Mouse (Mus musculus) left cerebral cortex, adult 9 months (tissue): ENCODE measurements around the gene E4f1.
A peak's percentile ranks its signal among the peaks of the same experiment; 100 is the strongest.

Source experiments
- DNase-seq, 2 experiments: peaks; one replicate each; pipeline ENCODE4 v3.0.0; 2022; ENCODE audit warnings: low spot score in 2 of 2

Gene E4f1

DNA sequence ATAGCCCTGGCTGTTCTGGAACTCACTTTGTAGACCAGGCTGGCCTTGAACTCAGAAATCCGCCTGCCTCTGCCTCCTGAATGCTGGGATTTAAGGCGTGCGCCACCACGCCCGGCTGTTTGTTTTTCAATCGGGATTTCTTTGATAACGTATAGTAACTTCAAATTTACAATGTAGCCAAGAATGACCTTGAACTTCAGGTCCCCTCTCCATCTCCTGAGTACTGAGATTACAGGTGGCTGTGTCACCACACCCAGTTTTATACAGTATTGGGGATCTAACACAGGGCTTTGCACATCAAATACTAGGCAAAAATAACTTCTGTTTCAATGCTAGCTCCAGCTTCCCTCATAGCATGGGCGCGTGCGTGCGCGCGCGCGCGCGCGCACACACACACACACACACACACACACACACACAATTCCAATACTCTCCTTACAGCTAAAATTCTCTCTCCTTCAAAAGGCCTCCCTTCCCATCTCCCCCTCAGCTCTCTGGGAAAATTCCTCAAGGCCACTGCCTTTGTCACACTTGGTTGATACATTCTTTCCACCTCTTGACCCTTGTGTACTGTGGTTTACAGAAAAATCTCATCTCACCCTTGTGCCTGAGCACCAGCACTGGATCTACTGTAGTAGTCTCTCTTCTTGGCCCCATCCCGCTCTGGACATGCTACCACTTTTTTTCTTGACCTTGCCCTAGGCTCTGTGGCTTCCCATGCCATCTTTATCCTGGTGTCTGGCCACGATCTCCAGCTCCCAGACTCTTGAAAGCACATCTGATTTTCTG, 11.1 kb upstream of the E4f1 start:
- no peak for DNase-seq

DNA sequence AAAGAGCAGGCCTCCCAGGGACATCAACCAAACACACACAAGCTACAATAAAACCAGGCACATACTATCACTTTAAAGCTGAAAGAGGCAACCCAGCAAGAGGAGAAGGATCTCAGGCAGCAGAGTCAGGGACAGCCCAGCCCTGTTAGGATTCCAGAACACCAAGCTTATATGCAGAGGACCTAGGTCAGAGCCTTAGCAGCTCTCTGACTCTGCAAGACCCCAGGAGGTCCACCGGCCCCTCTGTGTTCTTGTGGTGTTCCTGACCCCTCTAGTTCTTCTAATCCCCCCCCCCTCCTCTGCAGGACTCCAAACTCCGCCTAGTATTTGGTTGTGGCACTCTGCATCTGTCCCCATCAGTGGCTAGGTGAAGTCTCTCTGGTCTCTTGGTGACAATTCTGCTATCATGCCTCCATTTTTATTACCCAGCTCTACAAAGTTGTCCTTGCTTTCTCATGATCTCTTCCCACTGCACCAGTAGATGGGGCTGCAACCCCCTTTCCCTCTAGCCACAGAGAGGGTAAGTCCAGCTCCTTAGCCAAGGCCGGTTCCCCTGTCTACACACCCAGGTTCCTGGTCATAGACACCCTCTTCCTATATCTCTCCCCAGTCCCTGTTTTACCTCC, 10.2 kb upstream of the E4f1 start:
- DNase-seq, result no peak

DNA sequence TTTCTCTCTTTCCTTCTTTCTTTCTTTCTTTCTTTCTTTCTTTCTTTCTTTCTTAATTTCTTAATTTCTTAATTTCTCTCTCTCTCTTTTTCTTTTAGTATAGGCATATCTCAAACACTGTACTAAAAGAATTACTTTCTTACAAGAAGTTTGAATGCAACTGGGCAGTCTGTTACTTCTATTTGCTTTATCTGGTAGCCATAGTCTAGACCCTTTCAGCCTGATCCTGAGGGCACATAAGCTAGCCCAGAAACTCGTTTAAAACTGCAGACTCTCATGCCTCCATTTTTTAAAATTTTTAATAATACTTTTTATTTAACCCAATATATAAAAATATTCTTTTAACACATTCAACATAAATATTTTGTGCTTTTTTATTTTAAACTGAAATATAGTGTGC, 9.3 kb upstream of the E4f1 start:
- no peak for DNase-seq

DNA sequence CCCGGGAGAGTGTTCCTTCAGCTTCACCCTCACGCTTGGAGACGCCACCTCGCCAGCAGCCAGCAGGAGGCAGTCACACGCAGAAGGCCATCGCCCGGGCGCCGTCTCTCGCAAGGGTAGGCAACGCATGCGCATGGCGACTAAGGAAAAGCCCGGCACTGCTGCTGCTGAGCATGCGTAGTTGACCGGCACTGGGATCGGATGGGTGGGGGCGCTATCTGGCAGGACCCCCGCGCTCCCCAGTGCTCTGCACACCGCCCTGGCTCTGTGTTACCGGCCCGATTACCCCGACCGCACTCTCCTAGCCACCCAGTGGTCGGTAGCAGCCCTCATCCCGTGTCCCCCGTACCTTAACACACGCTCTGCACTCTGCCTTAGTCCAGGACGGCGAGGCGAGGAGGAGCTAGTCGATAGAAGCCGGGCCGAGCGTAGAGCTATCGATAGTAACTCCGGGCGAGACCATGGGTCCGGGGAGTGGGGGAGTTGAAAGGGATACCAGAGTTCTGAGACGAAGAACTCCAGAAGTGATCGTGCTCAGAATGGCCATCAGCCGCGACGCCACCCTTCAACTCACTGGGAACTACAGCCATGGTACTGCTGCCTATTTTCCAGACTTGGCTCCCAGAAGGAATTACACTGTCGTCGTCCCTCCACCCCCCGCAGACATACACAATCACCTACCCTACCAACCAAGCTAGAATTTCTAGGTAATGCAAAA, 8.7 kb upstream of the E4f1 start, which contains the start of gene Mlst8:
Gene Mlst8 (minus strand): TSS at position 416 of the 718 bp plus-strand sequence.
- peak; percentile 91 to 98 for DNase-seq

DNA sequence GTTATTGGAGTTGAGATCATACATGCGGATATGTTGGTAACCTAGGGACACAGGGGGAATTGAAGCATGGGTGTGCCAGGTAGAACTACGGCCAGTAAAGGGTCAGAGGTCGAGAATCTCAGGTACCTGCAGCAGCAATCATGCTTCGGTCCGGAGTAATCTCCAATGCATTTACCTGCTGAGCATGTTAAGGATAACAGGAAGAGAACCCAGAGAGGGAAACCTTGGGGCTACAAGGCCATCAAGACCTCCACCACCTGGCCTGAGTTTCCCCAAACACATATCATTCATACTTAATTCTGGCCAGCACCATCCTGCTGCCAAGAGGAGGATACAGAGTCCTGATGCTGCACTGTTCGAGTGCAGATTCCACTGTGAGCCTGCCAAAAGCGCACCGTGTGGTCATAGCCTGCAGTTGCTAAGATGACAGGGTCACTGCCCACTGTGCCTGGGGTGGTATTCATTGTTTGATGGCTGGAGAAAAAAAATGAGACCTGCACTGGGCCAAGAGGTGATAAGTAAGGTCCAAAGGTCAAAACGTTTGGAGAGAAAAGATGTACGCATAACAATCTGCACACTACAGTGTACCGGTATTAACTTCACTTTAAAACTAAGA, 8.0 kb upstream of the E4f1 start:
- DNase-seq, result no peak

DNA sequence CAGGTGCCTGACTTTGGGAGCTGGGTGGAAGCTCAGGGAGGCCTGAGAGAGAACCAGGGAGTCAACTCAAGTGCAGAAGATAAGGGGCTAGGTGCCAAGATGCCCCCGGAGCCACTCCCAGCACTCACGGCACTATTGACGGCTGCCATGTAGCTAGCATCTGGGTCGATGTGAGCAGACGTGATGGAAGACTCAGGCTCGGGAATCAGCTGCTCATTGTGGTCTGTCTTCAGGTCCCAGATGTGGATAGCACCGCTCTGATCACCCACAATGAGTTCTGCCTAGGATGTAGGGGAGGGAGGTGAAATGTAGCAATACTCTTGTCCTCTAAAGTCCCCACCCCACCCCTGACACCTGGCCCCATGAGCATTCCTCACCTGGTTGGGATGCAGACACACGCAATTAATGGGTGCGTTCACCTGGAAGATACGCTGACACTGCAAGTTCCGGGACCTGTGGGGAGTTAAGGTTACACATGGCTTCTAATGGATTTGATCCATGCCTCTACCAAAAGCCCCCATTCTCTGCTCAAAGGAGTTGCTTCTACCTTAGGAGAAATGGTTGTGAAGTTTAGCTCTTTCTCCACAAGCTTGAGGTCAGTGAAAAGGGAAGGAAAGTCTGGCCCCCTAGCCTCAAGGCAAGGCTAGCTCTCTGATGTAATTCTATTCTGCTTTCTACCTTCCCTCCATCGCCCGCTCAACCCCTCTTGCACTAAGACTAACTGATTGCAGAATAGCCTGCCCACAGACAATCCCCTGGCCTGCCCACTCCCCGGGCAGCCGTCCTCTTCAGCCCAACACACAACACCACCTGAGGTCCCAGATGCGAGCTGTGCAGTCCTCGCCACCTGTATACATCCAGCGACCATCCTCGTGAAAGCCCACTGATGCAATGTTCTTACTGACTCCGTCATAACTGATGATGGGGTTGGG, 7.2 kb upstream of the E4f1 start:
- no peak for DNase-seq

DNA sequence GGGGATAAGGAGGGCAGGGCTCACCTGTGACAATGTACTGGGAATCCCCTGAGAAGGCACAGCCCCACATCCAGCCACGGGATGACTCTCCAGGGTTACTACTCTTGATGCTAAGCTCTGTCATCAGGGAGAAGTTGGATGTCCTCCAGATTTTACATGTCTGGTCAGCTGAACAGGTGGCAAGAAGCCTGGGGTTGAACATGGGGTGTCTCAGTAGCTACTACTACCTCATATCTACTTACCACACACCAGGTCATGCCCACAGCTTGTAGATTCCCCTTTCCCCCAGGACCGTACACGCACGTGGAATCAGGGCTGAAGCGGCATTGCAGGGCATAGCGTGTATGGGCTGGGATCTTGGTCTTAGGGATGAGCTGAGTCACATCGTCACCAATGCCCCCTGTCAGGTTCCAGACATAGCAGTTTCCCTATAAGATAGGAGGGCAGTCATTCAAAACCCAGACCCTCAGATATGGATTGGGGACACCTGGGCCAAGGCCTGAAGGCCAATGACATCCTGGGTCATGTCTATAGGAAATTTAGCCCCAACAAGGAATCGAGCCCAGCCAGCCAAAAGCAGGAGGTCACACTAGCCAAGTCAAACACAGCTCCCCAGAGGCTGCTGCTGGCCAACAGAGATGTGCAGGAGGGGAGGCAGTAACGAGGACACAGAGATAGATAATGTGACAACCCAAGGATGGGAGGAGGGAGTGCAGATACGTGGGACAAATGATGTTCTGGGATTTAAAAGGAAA, 6.1 kb upstream of the E4f1 start:
- DNase-seq, result no peak

DNA sequence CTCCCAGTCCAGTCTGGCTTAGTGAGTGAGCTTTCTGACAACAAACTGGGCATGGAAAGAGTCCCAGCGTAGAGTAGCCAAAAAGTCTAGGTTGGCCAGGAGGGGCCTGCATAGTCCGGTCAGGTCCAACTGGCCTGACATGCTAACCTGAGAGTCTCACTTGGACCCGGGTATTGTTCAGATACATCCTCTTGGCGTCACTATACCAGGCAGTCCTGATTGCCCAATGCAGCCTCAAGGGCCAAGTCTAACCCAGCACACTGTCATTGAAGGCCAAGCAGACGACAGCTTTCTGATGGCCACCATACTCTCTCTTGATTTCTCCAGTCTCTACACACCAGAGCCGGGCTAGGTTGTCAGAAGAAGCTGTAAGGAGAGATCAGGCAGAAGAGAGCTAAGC, 5.5 kb upstream of the E4f1 start:
- no peak for DNase-seq

DNA sequence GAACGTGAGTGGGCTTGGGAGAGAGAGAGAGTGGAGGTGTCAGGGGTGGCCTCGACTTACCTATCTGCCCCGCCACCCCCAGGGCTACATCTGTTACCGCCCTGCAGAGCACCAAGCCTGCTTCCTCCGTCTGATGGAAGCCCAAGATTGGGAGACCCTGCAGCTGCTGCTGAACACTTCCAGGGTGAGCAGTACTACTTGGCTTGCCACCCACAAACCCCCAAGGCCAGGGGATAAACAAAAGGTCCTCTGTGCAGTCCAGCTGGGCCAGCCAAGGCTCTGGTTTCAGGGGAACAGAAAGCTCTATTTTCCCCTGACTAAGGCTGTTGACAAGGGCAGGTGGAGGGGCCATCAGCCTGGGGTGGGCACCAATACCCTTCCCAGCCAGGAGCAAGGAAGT, 4.4 kb upstream of the E4f1 start:
- DNase-seq, result peak in 1 of 2 experiments; percentile 62

DNA sequence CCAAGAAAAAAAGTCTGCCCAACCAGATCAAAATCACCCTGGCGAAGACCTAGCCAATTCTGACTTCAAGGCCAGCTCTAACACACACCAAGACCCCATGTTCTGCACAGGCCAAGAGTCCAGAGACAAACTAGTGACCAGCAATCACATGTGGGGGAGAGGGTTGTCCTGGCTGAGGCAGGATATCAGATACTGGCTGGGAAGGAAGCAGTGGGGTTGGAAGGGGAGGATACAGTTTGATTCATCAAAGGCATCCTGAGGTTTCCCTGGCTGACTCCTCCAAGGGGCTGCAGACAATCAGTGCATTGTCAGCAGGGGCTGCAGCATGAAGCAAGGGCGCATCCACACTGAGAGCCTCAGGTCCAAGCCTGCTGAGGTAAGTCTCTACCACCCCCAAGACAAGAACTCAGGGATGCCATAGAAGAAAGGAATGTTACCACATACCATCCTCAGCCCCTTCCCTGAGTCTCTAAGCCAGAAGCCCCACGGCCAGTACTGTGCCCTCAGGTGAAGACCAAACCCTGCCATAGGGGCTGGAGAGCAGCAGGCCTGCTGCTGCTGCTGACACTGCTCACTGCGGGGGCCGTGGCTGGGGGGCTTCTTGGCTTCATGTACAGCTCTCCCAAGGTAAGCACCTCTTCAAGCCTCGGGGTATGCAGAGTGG, 3.6 kb upstream of the E4f1 start, which contains the start of gene Bricd5:
Gene Bricd5 (plus strand): TSS at position 273 of the 664 bp plus-strand sequence.
- DNase-seq, result no peak

DNA sequence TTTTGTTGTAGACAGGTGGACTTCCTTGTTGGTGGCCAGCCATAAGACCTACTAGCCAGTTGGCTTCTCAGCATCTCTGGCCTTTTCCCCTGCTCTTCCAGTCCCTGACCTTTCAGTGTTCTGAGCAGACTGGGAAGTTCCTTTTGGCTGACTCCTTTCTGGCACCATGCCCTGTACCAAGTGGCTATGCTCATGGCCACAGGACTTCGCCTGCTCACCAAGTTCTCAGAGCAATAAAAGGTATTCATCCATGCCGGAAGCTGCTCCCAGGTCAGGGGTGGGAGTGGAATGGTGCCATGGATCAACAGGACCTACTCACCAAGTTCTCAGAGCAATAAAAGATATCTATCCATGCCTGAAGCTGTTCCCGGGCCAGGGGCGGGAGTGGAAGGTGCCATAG, 2.4 kb upstream of the E4f1 start:
- DNase-seq, result no peak

DNA sequence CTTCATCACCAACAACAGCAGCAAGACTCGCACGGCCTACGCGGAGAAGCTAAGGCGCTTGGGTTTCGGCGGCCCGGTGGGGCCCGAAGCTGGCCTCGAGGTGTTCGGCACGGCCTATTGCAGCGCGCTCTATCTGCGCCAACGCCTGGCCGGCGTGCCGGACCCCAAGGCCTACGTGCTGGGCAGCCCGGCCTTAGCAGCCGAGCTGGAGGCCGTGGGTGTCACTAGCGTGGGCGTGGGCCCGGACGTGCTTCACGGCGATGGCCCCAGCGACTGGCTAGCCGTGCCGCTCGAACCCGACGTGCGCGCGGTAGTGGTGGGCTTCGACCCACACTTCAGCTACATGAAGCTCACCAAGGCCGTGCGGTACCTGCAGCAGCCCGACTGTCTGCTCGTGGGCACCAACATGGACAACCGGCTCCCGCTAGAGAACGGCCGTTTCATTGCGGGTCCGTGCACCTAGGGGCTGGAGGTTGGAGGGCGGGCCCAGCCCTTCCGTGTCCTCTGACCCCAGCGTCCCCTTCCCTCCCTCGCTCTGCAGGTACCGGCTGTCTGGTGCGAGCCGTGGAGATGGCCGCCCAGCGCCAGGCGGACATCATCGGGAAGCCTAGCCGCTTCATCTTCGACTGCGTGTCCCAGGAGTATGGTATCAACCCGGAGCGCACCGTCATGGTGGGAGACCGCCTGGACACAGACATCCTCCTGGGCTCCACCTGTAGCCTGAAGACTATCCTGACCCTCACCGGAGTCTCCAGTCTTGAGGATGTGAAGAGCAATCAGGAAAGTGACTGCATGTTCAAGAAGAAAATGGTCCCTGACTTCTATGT, 801 bp upstream of the E4f1 start:
- no peak for DNase-seq

DNA sequence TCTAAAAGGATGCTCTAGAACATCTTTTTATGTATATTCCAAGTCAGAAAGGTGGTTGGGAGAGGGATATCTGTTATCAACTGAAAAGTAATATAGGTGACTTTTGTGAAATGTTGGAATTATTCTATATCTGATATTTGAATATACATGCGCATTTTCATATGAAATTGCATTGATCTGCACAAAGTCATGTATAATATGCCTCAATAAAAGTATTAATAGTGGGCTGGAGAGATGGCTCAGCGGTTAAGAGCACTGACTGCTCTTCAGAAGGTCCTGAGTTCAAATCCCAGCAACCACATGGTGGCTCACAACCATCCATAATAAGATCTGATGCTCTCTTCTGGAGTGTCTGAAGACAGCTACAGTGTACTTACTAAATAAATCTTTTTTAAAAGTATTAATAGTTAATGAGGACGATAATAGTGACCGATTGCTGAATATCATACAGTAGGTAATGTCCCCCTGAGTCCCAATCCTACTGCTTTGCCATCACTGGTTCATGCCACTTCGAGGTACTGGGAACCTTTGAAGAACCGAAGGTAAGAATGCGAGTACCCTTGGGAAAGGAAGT, 690 bp downstream of the E4f1 start:
- no peak for DNase-seq

DNA sequence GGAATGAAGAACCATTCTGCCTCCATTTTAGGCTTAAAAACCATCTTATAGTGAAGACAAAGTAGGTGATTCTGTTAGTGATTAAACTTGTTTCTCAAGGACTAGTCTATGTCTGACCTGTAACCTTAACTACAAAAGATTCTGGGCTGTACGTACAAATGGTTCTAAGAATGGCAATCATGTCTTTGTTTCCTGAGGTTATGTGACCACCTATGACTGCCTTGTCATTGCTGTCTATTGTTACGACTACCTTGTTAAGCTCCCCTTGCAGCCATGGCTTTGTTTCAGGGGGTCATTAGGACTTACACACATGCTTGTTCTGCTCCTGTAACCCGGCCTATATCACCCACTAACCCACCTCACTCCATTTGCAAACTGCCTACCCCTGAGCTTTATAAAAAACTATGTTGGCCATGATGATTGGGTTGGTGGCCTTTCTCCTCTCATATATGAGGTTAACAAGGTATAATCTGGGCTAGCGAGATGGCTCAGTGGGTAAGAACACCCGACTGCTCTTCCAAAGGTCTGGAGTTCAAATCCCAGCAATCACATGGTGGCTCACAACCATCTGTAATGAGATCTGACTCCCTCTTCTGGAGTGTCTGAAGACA, 1.4 kb downstream of the E4f1 start:
- DNase-seq, result no peak

DNA sequence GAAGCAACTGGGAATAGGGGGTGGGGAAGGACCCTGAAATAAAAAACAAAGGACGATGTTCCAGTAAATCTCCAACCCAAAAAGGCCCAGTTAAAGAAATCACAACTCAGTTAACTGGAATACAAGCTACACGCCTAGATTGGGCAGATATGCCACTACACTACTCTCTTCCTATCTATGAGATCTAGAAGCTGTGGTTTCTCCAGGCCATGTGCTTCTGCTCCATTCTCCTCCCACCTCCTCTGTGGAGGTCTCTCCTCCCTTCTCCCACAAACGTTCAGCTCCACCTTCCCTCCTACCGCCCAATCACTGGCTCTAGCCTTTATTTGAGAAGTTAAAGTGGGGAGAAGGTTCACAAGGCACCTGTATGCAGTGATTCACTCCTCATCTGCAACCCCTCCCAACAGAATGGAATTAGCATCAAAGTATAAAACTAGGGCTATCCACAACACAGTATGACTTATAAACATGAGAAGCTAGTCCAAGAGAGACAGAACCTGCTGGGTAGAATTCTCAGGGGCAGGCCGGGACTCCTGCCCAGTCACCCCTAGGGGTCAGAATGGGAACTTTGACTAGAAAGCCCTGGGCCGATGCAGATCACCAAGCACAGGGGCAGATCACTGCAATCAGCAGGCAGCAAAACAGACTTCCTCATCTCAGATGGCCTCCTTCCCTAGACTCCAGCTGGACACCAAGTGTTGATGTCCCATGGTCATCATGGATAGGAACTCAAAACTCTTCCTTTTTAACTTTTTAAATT, 6.6 kb downstream of the E4f1 start:
- DNase-seq, result no peak

DNA sequence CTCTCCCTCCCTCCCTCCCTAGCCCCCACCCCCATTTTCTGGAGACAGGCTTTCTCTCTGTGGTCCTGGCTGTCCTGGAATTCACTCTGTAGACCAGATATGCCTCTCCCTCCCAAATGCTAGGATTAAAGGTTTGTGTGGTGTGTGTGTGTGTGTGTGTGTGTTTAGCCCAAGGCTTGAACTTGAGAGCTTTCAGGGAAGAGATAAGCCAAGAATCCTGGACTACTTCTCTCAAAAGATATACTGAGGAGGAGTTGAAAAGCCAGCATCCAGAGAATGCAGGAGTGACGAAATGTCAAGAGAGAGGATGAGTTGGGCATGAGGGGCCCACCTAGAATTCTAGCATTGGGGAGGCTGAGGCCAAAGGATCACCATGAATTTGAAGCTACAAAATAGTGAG, 7.2 kb downstream of the E4f1 start:
- no peak for DNase-seq

DNA sequence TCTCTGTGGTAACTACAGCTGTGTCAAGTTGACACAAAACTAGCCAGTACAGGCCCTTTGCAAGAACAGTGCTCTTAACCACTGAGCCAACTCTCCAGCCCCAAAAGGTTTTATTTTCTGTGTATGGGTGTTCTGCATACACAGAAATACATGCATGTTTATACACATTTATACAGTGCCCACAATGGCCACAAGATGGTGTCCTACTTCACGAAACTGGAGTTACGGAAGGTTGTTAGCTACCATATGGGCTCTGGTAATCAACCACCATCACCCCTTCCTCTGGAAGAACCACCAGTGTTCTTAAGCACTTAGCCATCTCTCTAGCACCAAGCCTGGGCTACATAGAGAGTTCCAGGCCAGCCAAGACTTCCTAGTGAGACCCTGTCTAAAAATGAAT, 8.5 kb downstream of the E4f1 start:
- no peak for DNase-seq
